Mouse (Mus musculus): ENCODE measurements around the gene Hibch. TPM values are rescaled to one million over a fixed set of nuclear protein-coding genes. Genes with fewer than 3 reads are reported as not detected.
A peak's percentile ranks its signal among the peaks of the same experiment; 100 is the strongest.

The Hibch gene
- polyA plus RNA-seq, 1 experiment from 2014 or later, result 19.2 TPM

GRCm38 (mm10) chr1:52954456-52954855 lies 109.7 kb downstream of the Hibch start:
- 71% methylated on average over 2 of the region's 2 CpGs for WGBS
- Histone ChIP-seq H3K9ac (no peak overlapping the region), H3K4me2 (no peak overlapping the region), H3K9me3 (ENCODE audit: low read depth, low read length) (no peaks in the 10 kb centered on the region), H3K4me3 (ENCODE audit: low read depth, low read length) (no peak overlapping the region), H3K4me1 (ENCODE audit: insufficient read depth) (peaks cover 9% of the 10 kb centered on the region; the same call in 1 of the 2 replicates), H3K27ac (ENCODE audit: low read depth) (no peak overlapping the region), H3K36me3 (ENCODE audit: insufficient read depth) (no peaks in the 10 kb centered on the region), H3K27me3 (ENCODE audit: insufficient read depth, low read length) (peaks cover 6% of the 10 kb centered on the region; the same call in 1 of the 2 replicates)
- TF ChIP-seq CTCF (IDR thresholded peaks at IDR 0.05; ENCODE audit: low read depth), result no peak
- DNase-seq (no peak), ATAC-seq (ENCODE audit: insufficient read depth) (no peak)

- DNase-seq (peak; percentile 73), ATAC-seq (ENCODE audit: insufficient read depth) (no peak)
- WGBS, result 28% methylated on average over 6 of the region's 6 CpGs
- H3K9ac ChIP-seq, result no peak overlapping the region
- H3K4me2 ChIP-seq, result no peak overlapping the region
- peak; percentile 64 for TF ChIP-seq CTCF (IDR thresholded peaks at IDR 0.05; ENCODE audit: low read depth)
- no peak overlapping the region for H3K27ac ChIP-seq (ENCODE audit: low read depth)
- peaks cover 9% of the 10 kb centered on the region; the same call in 1 of the 2 replicates for H3K4me1 ChIP-seq (ENCODE audit: insufficient read depth)
- no peaks in the 10 kb centered on the region for H3K36me3 ChIP-seq (ENCODE audit: insufficient read depth)
- no peak overlapping the region for H3K4me3 ChIP-seq (ENCODE audit: low read depth, low read length)
- no peaks in the 10 kb centered on the region for H3K9me3 ChIP-seq (ENCODE audit: low read depth, low read length)
- H3K27me3 ChIP-seq (ENCODE audit: insufficient read depth, low read length), result peaks cover 6% of the 10 kb centered on the region; the same call in 1 of the 2 replicates
These were observed 110.4 kb downstream of the Hibch start for GRCm38 (mm10) chr1:52955102-52955501.

GRCm38 (mm10) chr1:52956746-52957145 lies 112.0 kb downstream of the Hibch start:
- Histone ChIP-seq H3K9ac (no peak overlapping the region), H3K27ac (ENCODE audit: low read depth) (no peak overlapping the region), H3K36me3 (ENCODE audit: insufficient read depth) (no peaks in the 10 kb centered on the region), H3K27me3 (ENCODE audit: insufficient read depth, low read length) (peaks cover 6% of the 10 kb centered on the region; the same call in 1 of the 2 replicates), H3K4me1 (ENCODE audit: insufficient read depth) (peaks cover 9% of the 10 kb centered on the region; the same call in 1 of the 2 replicates), H3K4me2 (no peak overlapping the region), H3K4me3 (ENCODE audit: low read depth, low read length) (no peak overlapping the region), H3K9me3 (ENCODE audit: low read depth, low read length) (no peaks in the 10 kb centered on the region)
- no peak for ATAC-seq (ENCODE audit: insufficient read depth)
- WGBS, result 65% methylated on average over 4 of the region's 4 CpGs
- DNase-seq, result no peak
- TF ChIP-seq CTCF (IDR thresholded peaks at IDR 0.05; ENCODE audit: low read depth), result no peak

GRCm38 (mm10) chr1:52960191-52960590 lies 115.5 kb downstream of the Hibch start:
- H3K9ac ChIP-seq, result no peak overlapping the region
- no peaks in the 10 kb centered on the region for H3K27me3 ChIP-seq (ENCODE audit: insufficient read depth, low read length)
- H3K27ac ChIP-seq (ENCODE audit: low read depth), result no peak overlapping the region
- no peaks in the 10 kb centered on the region for H3K36me3 ChIP-seq (ENCODE audit: insufficient read depth)
- H3K9me3 ChIP-seq (ENCODE audit: low read depth, low read length), result no peaks in the 10 kb centered on the region
- ATAC-seq (ENCODE audit: insufficient read depth) (no peak), DNase-seq (peak; percentile 40)
- 47% methylated on average over 6 of the region's 6 CpGs for WGBS
- no peak for TF ChIP-seq CTCF (IDR thresholded peaks at IDR 0.05; ENCODE audit: low read depth)
- H3K4me3 ChIP-seq (ENCODE audit: low read depth, low read length), result no peak overlapping the region
- H3K4me1 ChIP-seq (ENCODE audit: insufficient read depth), result no peaks in the 10 kb centered on the region
- no peak overlapping the region for H3K4me2 ChIP-seq

GRCm38 (mm10) chr1:52963097-52963496 lies 118.4 kb downstream of the Hibch start:
- Histone ChIP-seq H3K27ac (ENCODE audit: low read depth) (no peak overlapping the region), H3K9ac (no peak overlapping the region), H3K9me3 (ENCODE audit: low read depth, low read length) (no peaks in the 10 kb centered on the region), H3K4me1 (ENCODE audit: insufficient read depth) (no peaks in the 10 kb centered on the region), H3K4me2 (no peak overlapping the region), H3K4me3 (ENCODE audit: low read depth, low read length) (no peak overlapping the region), H3K36me3 (ENCODE audit: insufficient read depth) (no peaks in the 10 kb centered on the region), H3K27me3 (ENCODE audit: insufficient read depth, low read length) (no peaks in the 10 kb centered on the region)
- WGBS, result 73% methylated on average over 2 of the region's 2 CpGs
- TF ChIP-seq CTCF (IDR thresholded peaks at IDR 0.05; ENCODE audit: low read depth), result no peak
- ATAC-seq (ENCODE audit: insufficient read depth), result no peak
- DNase-seq, result no peak

GRCm38 (mm10) chr1:52964581-52964980 lies 119.9 kb downstream of the Hibch start:
- no peak for ATAC-seq (ENCODE audit: insufficient read depth)

More at GRCm38 (mm10) chr1:52964581-52964980, 119.9 kb downstream of the Hibch start:
- Histone ChIP-seq H3K27me3 (ENCODE audit: insufficient read depth, low read length) (no peaks in the 10 kb centered on the region), H3K4me1 (ENCODE audit: insufficient read depth) (no peaks in the 10 kb centered on the region), H3K9me3 (ENCODE audit: low read depth, low read length) (no peaks in the 10 kb centered on the region), H3K36me3 (ENCODE audit: insufficient read depth) (no peaks in the 10 kb centered on the region), H3K4me3 (ENCODE audit: low read depth, low read length) (no peak overlapping the region), H3K4me2 (no peak overlapping the region), H3K9ac (no peak overlapping the region), H3K27ac (ENCODE audit: low read depth) (no peak overlapping the region)
- 72% methylated on average over 8 of the region's 8 CpGs for WGBS
- TF ChIP-seq CTCF (IDR thresholded peaks at IDR 0.05; ENCODE audit: low read depth), result peak; percentile 28; the same call in 1 of the 2 replicates
- no peak for DNase-seq

Other genes with a start within 250 kb of the Hibch start
- 12.2 and 14.3 TPM in 2 replicates for gene Nemp2, start 214.2 kb upstream of the Hibch start, polyA plus RNA-seq (2014; fragmentation: Nextera tagmentation; extraction: Ambion mirVana)
- 3.1 and 3.9 TPM in 2 replicates for gene Mfsd6, start 117.5 kb upstream of the Hibch start, polyA plus RNA-seq (2014; fragmentation: Nextera tagmentation; extraction: Ambion mirVana)
- 9.8 and 9.9 TPM in 2 replicates for gene Inpp1, start 27.2 kb upstream of the Hibch start, polyA plus RNA-seq (2014; fragmentation: Nextera tagmentation; extraction: Ambion mirVana)
- 2.4 and 3.5 TPM in 2 replicates for gene 1700019D03Rik, start 175.2 kb downstream of the Hibch start, polyA plus RNA-seq (2014; fragmentation: Nextera tagmentation; extraction: Ambion mirVana)
- gene Mstn, start 216.7 kb downstream of the Hibch start, polyA plus RNA-seq (2014; fragmentation: Nextera tagmentation; extraction: Ambion mirVana), result 0.18 TPM in 1 of 2 replicates, not detected in the other

Data from lung, embryonic 14.5 days (tissue).